Mouse (Mus musculus): Measurements from ENCODE around the gene Syne1. TPM values are rescaled to one million over a fixed set of nuclear protein-coding genes. Genes with fewer than 3 reads are reported as not detected.

The Syne1 gene
- total and polyA plus RNA-seq, 2 experiments = 9.6 to 26.4 TPM

GRCm38 (mm10) chr10:5194671-5195234, 356.5 kb downstream of the Syne1 start:
- Histone ChIP-seq H3K79me2 (ENCODE audit: control insufficient read depth, insufficient read depth, low read length) (no peaks in the 10 kb centered on the region), H3K9ac (ENCODE audit: low read depth, low read length) (peak overlapping the region; percentile 64)
- peak; percentile 75 for DNase-seq (ENCODE audit: extremely low read depth, low read depth, low spot score)

GRCm38 (mm10) chr10:5194081-5194670, 357.1 kb downstream of the Syne1 start:
- TF ChIP-seq POLR2A (IDR thresholded peaks at IDR 0.05; ENCODE audit: extremely low read depth, insufficient read depth, low read length) = no peak
- TF ChIP-seq CTCF (IDR thresholded peaks at IDR 0.05; ENCODE audit: low read depth, low read length) = no peak
- peak overlapping the region; percentile 60 for H3K9ac ChIP-seq (ENCODE audit: low read depth, low read length)
- 4% methylated on average over 13 of the region's 13 CpGs for WGBS

More at GRCm38 (mm10) chr10:5194671-5195234, 356.5 kb downstream of the Syne1 start:
- Histone ChIP-seq H3K36me3 (ENCODE audit: control insufficient read depth, insufficient read depth, low read length) (peaks cover 3% of the 10 kb centered on the region; the same call in 1 of the 2 replicates), H3K27ac (replicated peaks; ENCODE audit: insufficient read depth, low read depth, low read length) (peak overlapping the region; percentile 59), H3K27me3 (ENCODE audit: control insufficient read depth, insufficient read depth, low read length) (no peaks in the 10 kb centered on the region), H3K4me1 (ENCODE audit: control insufficient read depth, insufficient read depth, low read length) (peaks cover 8% of the 10 kb centered on the region), H3K4me3 (ENCODE audit: insufficient read depth, low read depth, low read length) (peak overlapping the region; percentile 44)
- 6% methylated on average over 13 of the region's 13 CpGs for WGBS
- TF ChIP-seq POLR2A (IDR thresholded peaks at IDR 0.05; ENCODE audit: extremely low read depth, insufficient read depth, low read length) (peak; percentile 17; the same call in 1 of the 2 replicates), CTCF (IDR thresholded peaks at IDR 0.05; ENCODE audit: low read depth, low read length) (no peak)

GRCm38 (mm10) chr10:5192861-5193490, 358.3 kb downstream of the Syne1 start:
- TF ChIP-seq POLR2A (IDR thresholded peaks at IDR 0.05; ENCODE audit: extremely low read depth, insufficient read depth, low read length) (no peak), CTCF (IDR thresholded peaks at IDR 0.05; ENCODE audit: low read depth, low read length) (no peak)
- H3K36me3 ChIP-seq (ENCODE audit: control insufficient read depth, insufficient read depth, low read length) = peaks cover 3% of the 10 kb centered on the region; the same call in 1 of the 2 replicates
- no peaks in the 10 kb centered on the region for H3K27me3 ChIP-seq (ENCODE audit: control insufficient read depth, insufficient read depth, low read length)
- peak overlapping the region; percentile 37 for H3K27ac ChIP-seq (replicated peaks; ENCODE audit: insufficient read depth, low read depth, low read length)
- H3K9ac ChIP-seq (ENCODE audit: low read depth, low read length) = no peak overlapping the region
- DNase-seq (ENCODE audit: extremely low read depth, low read depth, low spot score) = peak; percentile 85
- no peaks in the 10 kb centered on the region for H3K79me2 ChIP-seq (ENCODE audit: control insufficient read depth, insufficient read depth, low read length)
- 23% methylated on average over 9 of the region's 9 CpGs for WGBS
- H3K4me3 ChIP-seq (ENCODE audit: insufficient read depth, low read depth, low read length) = peak overlapping the region; percentile 13; the same call in 1 of the 2 replicates
- peaks cover 8% of the 10 kb centered on the region for H3K4me1 ChIP-seq (ENCODE audit: control insufficient read depth, insufficient read depth, low read length)

More at GRCm38 (mm10) chr10:5194081-5194670, 357.1 kb downstream of the Syne1 start:
- Histone ChIP-seq H3K4me3 (ENCODE audit: insufficient read depth, low read depth, low read length) (peak overlapping the region; percentile 44), H3K27me3 (ENCODE audit: control insufficient read depth, insufficient read depth, low read length) (no peaks in the 10 kb centered on the region), H3K36me3 (ENCODE audit: control insufficient read depth, insufficient read depth, low read length) (peaks cover 3% of the 10 kb centered on the region; the same call in 1 of the 2 replicates), H3K79me2 (ENCODE audit: control insufficient read depth, insufficient read depth, low read length) (no peaks in the 10 kb centered on the region), H3K4me1 (ENCODE audit: control insufficient read depth, insufficient read depth, low read length) (peaks cover 8% of the 10 kb centered on the region), H3K27ac (replicated peaks; ENCODE audit: insufficient read depth, low read depth, low read length) (peak overlapping the region; percentile 59)
- DNase-seq (ENCODE audit: extremely low read depth, low read depth, low spot score) = peak; percentile 91

- Histone ChIP-seq H3K79me2 (ENCODE audit: control insufficient read depth, insufficient read depth, low read length) (no peaks in the 10 kb centered on the region), H3K27ac (replicated peaks; ENCODE audit: insufficient read depth, low read depth, low read length) (no peak overlapping the region), H3K27me3 (ENCODE audit: control insufficient read depth, insufficient read depth, low read length) (no peaks in the 10 kb centered on the region), H3K4me3 (ENCODE audit: insufficient read depth, low read depth, low read length) (no peak overlapping the region), H3K36me3 (ENCODE audit: control insufficient read depth, insufficient read depth, low read length) (peaks cover 4% of the 10 kb centered on the region; the same call in 1 of the 2 replicates), H3K9ac (ENCODE audit: low read depth, low read length) (no peak overlapping the region), H3K4me1 (ENCODE audit: control insufficient read depth, insufficient read depth, low read length) (peaks cover 8% of the 10 kb centered on the region)
- 87% methylated on average over 4 of the region's 4 CpGs for WGBS
- TF ChIP-seq CTCF (IDR thresholded peaks at IDR 0.05; ENCODE audit: low read depth, low read length) (no peak), POLR2A (IDR thresholded peaks at IDR 0.05; ENCODE audit: extremely low read depth, insufficient read depth, low read length) (no peak)
- no peak for DNase-seq (ENCODE audit: extremely low read depth, low read depth, low spot score)
Observed at GRCm38 (mm10) chr10:5190756-5191155, 360.5 kb downstream of the Syne1 start.

- Histone ChIP-seq H3K27ac (replicated peaks; ENCODE audit: insufficient read depth, low read depth, low read length) (no peak overlapping the region), H3K79me2 (ENCODE audit: control insufficient read depth, insufficient read depth, low read length) (no peaks in the 10 kb centered on the region), H3K4me3 (ENCODE audit: insufficient read depth, low read depth, low read length) (no peak overlapping the region), H3K9ac (ENCODE audit: low read depth, low read length) (no peak overlapping the region), H3K36me3 (ENCODE audit: control insufficient read depth, insufficient read depth, low read length) (peaks cover 23% of the 10 kb centered on the region), H3K4me1 (ENCODE audit: control insufficient read depth, insufficient read depth, low read length) (peaks cover 8% of the 10 kb centered on the region), H3K27me3 (ENCODE audit: control insufficient read depth, insufficient read depth, low read length) (no peaks in the 10 kb centered on the region)
- TF ChIP-seq CTCF (IDR thresholded peaks at IDR 0.05; ENCODE audit: low read depth, low read length) (no peak), POLR2A (IDR thresholded peaks at IDR 0.05; ENCODE audit: extremely low read depth, insufficient read depth, low read length) (no peak)
- DNase-seq (ENCODE audit: extremely low read depth, low read depth, low spot score) = no peak
Observed at GRCm38 (mm10) chr10:5188890-5189289, 362.4 kb downstream of the Syne1 start.

All from liver, adult 2 months (tissue).